Mouse (Mus musculus) right cerebral cortex, postnatal 10 days (tissue): Measurements from ENCODE around the gene Dnajc10.
A peak's percentile ranks its signal among the peaks of the same experiment; 100 is the strongest.

Experiments
- DNase-seq, 2 experiments: peaks; one replicate each; pipeline ENCODE4 v3.0.0; 2021; ENCODE audit warnings: low spot score in 2 of 2

The Dnajc10 gene

GRCm38 (mm10) chr2:80340537-80340936 lies 25.3 kb downstream of the Dnajc10 start:
- no peak for DNase-seq

- no peak for DNase-seq
Measured at GRCm38 (mm10) chr2:80354531-80354930, 39.3 kb downstream of the Dnajc10 start.

- no peak for DNase-seq
Measured at GRCm38 (mm10) chr2:80356656-80357231, 41.5 kb downstream of the Dnajc10 start.

DNA sequence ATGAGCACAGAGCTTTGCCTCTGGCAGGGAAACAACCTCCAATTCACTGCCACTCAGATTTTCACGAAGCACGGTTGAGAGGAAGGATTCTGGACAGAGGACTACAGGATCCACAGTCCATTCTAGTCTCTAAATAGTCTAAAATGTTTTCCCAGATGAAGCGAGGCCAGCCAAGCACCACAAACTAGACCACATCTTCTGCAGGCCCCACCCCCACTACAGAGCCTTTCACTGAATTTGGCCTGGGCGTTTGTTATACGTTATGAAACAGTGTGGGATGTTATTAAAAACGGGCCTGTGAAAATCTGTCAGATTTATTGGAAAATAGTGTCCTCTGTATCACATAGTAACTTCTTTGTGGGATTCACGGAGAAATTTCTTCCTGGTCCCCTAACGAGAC lies 56.2 kb downstream of the Dnajc10 start:
- DNase-seq, result no peak

DNA sequence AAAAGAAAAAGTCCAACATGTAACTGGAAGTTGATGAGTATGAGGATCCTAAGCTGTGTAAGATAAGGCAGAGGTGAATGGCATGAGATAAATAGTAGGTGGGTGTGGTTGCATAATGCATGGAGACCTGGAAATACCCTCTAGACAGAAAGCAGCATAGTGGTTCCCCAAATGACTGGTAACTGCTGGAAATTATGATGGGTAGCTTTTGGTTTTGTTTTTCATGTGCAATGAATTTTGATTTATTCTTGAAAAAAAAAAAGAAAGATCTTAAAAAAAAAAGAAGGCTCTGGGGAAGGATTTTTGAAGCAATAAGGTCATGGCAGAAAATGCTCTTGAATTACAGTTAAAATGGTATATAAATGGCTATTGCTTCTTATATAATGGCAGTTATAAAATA lies 59.6 kb downstream of the Dnajc10 start:
- no peak for DNase-seq

DNA sequence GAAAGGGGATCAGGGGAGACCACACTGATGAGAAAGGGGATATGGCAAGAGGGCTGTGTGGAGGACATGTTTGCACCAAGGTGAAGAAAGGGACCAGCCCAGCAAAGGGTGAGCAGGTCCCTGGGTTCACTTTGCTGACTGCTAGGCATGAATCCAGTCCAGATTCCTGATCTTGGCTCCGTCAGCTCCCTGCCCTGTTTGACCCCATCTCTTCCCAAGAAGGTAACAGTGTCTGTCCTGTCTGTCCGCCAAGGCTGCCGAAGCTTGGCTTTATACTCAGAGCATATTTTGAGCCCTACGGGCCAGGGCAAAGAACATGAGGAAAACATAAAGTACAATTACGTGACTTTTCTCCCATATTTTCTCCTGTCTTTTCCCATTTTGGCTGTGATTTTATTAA lies 64.6 kb downstream of the Dnajc10 start:
- no peak for DNase-seq

GRCm38 (mm10) chr2:80384447-80384846 lies 69.2 kb downstream of the Dnajc10 start:
- DNase-seq, result no peak

GRCm38 (mm10) chr2:80386255-80386654 lies 71.0 kb downstream of the Dnajc10 start:
- DNase-seq, result no peak

DNA sequence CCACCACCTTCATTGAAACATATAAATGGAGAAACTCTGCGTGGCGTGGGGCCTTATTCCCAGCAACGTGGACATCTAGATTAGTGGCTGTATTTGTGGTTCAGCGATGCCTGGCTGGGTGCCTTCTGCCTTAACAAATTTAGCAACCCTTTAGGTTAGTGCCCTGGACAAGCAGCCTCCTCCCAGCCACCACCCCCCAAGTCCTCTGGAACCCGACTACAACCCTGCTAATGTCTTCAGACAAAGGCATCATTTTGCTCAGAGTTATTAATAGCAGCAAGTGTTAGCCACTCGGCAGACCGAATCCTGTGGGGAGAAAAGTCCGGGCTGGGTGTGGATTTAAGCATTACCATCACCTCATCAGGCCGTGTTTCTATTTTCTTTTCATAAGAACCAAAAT lies 72.4 kb downstream of the Dnajc10 start:
- DNase-seq, result no peak

DNA sequence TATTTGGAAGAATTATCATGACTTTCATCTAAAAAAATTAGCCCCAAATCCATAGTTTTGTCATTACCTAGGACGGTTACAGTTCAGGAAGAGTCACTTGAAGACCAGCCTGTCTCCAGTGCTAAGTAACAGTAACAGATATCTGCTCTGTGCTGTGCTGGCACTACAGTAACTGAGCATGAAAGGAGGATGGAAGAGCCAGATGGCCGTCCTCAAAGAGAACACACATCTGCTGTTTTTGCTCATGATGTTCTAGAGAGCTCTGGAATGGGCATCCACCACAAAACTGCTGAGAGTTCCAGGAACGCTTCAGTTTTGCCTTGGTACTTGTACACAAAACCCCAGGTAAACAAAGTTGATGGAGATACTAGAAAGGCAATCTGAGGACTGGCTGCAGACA lies 73.1 kb downstream of the Dnajc10 start:
- peak; percentile 31 to 55 for DNase-seq

DNA sequence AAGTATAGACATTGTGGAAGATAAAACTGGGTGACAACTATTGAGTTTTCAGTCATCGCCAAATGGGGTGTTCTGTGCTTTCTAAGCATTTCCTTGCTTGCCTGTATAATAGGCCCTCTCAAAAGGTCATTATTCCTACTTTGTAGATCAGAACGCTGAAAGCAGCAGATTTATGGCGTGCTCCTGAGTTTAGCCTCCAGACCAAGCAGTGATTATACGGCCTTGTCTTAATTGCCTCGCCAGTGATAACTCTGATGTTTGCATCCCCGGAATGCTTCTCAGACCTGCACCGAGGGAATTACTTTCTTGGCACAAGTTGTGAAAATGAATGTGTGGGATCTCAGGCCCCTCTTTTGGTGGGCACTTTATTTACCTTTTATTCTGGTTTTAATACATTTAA lies 80.8 kb downstream of the Dnajc10 start:
- DNase-seq, result no peak

- no peak for DNase-seq
Measured at GRCm38 (mm10) chr2:80396864-80397263, 81.6 kb downstream of the Dnajc10 start.

DNA sequence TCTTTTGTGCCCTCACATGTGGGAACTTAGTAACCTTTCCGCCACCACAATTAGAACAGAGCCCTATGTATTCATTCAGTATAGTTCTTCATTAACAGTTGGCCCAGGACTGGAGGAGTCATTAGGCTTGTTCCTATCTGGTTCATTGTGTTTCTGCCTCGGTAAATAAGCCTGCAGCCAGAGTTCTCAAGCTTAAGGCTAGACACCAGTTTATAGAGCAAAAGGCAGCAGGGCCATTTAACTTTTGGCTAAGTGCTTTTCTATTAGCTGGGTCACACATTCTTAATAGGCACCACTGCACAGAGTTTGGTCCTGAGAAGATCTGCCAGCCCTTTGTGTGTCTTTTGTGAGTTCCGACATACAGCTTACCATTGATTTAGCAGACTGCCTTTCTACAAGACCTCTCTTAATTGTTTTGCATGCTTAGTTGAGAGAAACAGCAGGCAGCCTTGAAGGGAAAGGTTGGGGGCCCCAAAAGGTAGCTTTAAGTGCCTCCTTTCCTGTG lies 83.4 kb downstream of the Dnajc10 start:
- no peak for DNase-seq
